Mouse (Mus musculus) mesoderm, embryonic 11.5 days (tissue): ENCODE data around the gene Serpina5.

Experiments
- DNase-seq: peaks from one replicate; pipeline ENCODE4 v3.0.0-alpha.2; 2012; ENCODE audit warnings: low read depth, low spot score

Serpina5 gene

GRCm38 (mm10) chr12:104127696-104128095 lies 26.8 kb downstream of the Serpina5 start, which contains the start of gene Serpina3b:
Gene Serpina3b, plus strand, starts transcription at chr12:104127996.
- no peak for DNase-seq

- no peak for DNase-seq
Observed at GRCm38 (mm10) chr12:104131041-104131440, 30.1 kb downstream of the Serpina5 start.

- no peak for DNase-seq
Observed at GRCm38 (mm10) chr12:104138216-104138615, 37.3 kb downstream of the Serpina5 start.

DNA sequence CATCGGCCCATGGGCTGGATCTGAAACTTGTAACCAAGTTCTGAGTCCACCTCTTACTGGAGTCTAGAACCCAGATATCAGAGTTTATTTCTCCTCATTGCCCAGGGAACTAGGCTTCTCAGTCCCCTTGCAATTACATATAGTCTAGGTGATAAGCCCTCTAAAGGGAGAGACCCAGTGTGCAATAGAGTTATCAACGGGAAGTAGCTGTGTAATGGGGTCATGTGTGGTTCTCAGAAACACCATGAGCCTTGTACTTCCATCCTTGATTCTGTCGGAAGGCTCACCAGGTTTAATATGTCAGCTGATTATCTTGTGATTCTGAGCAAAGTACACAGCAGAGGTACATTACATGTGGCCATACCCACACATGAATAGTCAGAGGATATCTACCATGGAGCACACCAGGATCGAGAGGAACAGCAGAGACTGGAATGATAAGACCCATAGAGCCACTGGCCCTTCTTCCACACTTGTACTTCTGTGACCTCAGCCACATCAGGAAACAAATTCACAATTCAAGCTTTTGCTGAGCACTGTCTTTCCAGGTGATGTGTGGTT lies 39.7 kb downstream of the Serpina5 start:
- DNase-seq, result no peak

DNA sequence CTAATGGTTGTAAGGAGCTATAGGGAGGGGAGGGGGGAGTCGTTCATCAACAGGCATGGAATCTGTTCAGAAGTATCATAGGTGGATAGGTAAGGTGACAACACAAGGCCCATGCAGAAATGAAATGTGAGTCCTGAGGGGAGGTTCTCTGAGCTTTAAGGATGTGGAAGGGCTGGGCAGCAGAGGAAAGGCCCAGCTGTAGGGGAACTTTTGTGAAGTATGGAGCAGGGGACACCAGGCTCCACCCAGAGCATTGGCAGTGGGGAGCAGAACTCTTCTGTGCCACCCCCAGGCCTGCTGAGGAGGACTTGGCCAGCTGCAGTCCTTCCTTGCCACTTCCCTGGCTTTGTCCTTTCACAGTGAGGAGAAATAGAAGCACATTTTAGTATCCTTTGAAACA lies 40.6 kb downstream of the Serpina5 start:
- no peak for DNase-seq

GRCm38 (mm10) chr12:104142427-104142826 lies 41.5 kb downstream of the Serpina5 start:
- no peak for DNase-seq

DNA sequence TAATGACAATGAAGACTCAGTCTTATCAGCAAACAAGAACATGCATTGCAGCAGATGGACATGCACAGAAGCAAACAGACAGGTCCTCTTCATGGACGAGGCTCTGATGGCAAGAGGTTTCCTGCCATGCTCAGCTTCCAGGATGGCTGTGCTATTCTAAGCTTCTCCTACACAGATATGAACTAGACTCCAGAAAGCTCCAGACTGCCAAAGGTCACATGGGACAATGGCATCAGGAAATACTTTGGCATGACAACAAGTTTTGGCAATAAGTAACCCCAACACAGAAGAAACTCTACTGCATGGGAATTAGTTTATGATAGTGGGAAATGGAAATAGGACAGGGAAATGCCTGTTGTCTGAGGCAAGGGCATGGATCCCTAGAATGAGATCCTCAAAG lies 42.4 kb downstream of the Serpina5 start:
- no peak for DNase-seq

DNA sequence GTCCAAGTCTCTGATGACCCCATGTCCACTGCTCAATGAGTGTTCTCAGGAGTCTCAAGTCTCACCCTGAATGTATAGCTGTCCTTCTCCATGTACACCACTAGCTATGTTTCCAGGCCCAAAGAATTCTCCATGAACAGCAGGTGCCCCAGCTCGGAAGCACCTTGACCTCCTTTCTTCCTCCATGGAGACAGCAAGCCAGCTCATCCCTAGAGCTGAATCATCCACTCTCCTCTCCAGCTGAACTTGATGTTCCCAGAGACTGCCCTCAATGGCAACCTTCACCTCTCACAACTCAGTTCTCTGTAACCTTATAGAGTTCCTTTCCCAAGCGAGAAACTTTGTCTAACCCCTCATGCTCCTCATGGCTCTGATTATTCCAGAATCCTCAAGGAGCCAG lies 44.7 kb downstream of the Serpina5 start:
- DNase-seq, result no peak

GRCm38 (mm10) chr12:104151989-104152388 lies 51.1 kb downstream of the Serpina5 start:
- DNase-seq, result no peak

GRCm38 (mm10) chr12:104153041-104153645 lies 52.2 kb downstream of the Serpina5 start:
- no peak for DNase-seq

DNA sequence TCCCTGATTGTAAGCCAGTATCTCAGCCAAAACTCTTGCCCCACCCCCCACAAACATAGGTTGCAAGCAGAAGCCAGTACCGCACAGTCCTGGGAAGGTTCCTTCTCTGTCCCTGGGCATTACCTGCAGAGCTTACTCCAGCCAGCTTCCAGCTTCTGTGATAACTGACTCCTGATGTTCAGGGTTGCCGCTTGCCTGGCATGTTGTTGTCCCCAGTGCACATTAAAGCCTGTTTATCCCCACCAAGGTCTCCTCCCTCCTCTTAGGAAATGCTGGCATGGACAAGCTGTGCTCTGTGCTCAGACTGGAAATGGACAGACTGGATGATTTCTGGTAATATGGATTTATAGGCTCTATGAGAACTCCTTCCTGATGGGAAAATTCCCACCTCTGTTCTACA lies 52.7 kb downstream of the Serpina5 start, which contains the start of gene Serpina3c:
Serpina3c (minus strand) TSS at position 215 of the 400 bp plus-strand sequence.
- DNase-seq, result no peak
